Mouse (Mus musculus) embryonic facial prominence, embryonic 13.5 days (tissue): ENCODE results near the gene Akap3. TPM values are rescaled to one million over a fixed set of nuclear protein-coding genes. Genes with fewer than 3 reads are reported as not detected.

Experiments used
- ATAC-seq: fragments of 200-750 bp; cut with Nextera tagmentation; 2 replicates; pipeline ENCODE4 v1.8.0; 2017; ENCODE audit warnings: low read depth; ENCODE audit not compliant: insufficient number of reproducible peaks, insufficient read depth, low FRiP score, low TSS enrichment
- H3K27ac ChIP-seq: fragments of 300-500 bp; sonication (generic); 2 replicates; pipeline ENCODE4 v1.5.1; 2015; ENCODE audit warnings: moderate library complexity, mild to moderate bottlenecking, inconsistent platforms
- H3K27me3 ChIP-seq: fragments of 300-500 bp; sonication (generic); 2 replicates; pipeline ENCODE4 v1.6.1; 2015; ENCODE audit warnings: mild to moderate bottlenecking, inconsistent platforms
- H3K36me3 ChIP-seq: fragments of 300-500 bp; sonication (generic); 2 replicates; pipeline ENCODE4 v1.6.1; 2015; ENCODE audit warnings: mild to moderate bottlenecking, inconsistent platforms
- H3K4me1 ChIP-seq: fragments of 300-500 bp; sonication (generic); 2 replicates; pipeline ENCODE4 v1.6.1; 2015; ENCODE audit warnings: inconsistent platforms
- H3K4me2 ChIP-seq: fragments of 300-500 bp; sonication (generic); 2 replicates; pipeline ENCODE4 v1.6.1; 2015; ENCODE audit warnings: moderate library complexity, mild to moderate bottlenecking, inconsistent platforms
- H3K4me3 ChIP-seq: fragments of 300-500 bp; sonication (generic); 2 replicates; pipeline ENCODE4 v1.5.1; 2015; ENCODE audit warnings: mild to moderate bottlenecking, inconsistent platforms
- H3K9ac ChIP-seq: fragments of 300-500 bp; sonication (generic); 2 replicates; pipeline ENCODE4 v1.6.1; 2015; ENCODE audit warnings: mild to moderate bottlenecking, inconsistent platforms
- H3K9me3 ChIP-seq: fragments of 300-500 bp; sonication (generic); 2 replicates; pipeline ENCODE4 v1.6.1; 2016; ENCODE audit warnings: inconsistent platforms
- WGBS: fragments of 180-500 bp; shearing (Covaris S2); methylation state at CpG from one replicate; pipeline ENCODE4 v1.1.7; 2015; ENCODE audit warnings: mixed read lengths; 5-methylcytosine and 5-hydroxymethylcytosine counted together
- polyA plus RNA-seq: library from polyadenylated mRNA; unstranded; fragments of >200 nt; fragmentation: Nextera tagmentation; extraction: Ambion mirVana; gene quantifications from 2 replicates; pipeline ENCODE4 v1.2.1, GENCODE M21; 2015

The Akap3 gene
- polyA plus RNA-seq, 1 experiment from 2014 or later, result not detected

DNA sequence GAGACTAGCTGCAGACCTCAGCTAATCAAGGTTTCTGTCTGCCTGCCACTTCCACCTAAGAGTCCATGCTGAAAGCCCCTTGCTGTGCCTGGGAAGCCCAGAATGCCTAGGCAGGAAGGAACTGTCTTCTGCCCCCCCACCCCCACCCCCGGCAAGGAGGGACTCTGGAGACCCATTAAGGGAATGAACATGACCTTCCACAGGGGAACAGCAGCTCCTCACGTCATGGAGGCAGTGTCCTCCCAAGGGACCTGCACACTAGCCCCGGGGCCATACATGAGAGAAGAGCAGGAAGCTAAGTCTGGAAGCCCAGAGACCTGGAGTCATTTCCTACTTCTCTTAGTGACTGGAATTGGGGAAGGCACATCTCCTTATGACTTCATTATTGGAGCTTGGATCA lies 55.0 kb downstream of the Akap3 start:
- Histone ChIP-seq H3K27me3 (no peaks in the 10 kb centered on the region; the same call in 1 of the 2 replicates), H3K4me1 (no peaks in the 10 kb centered on the region), H3K4me2 (no peak overlapping the region), H3K27ac (no peak overlapping the region), H3K9ac (no peak overlapping the region), H3K9me3 (no peaks in the 10 kb centered on the region), H3K4me3 (no peak overlapping the region), H3K36me3 (no peaks in the 10 kb centered on the region)
- 55% methylated on average over 3 of the region's 3 CpGs for WGBS
- no peak for ATAC-seq

DNA sequence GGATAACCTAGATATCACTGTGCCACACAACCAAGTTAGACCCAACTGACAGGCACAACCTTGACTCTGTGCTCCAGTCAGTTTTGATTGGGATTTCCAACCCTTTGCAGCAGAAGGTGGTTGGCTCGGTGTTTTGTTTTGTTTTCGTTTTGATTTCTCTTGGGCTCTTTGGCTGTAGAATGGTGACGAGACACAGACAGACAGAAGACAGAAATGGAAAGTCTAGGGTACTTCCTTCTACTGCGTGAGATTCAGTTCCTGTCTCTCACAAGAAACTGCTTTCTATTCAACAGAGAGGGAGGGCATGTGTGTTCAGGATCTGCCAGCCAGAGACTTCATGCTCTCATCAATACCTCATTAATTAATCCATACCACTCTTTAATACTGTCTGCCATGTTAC lies 57.8 kb downstream of the Akap3 start:
- H3K36me3 ChIP-seq, result no peaks in the 10 kb centered on the region
- H3K4me1 ChIP-seq, result no peaks in the 10 kb centered on the region
- H3K9ac ChIP-seq, result no peak overlapping the region
- no peaks in the 10 kb centered on the region for H3K9me3 ChIP-seq
- 78% methylated on average over 4 of the region's 4 CpGs for WGBS
- H3K27me3 ChIP-seq, result no peaks in the 10 kb centered on the region; the same call in 1 of the 2 replicates
- H3K27ac ChIP-seq, result no peak overlapping the region
- no peak overlapping the region for H3K4me2 ChIP-seq
- ATAC-seq, result no peak
- H3K4me3 ChIP-seq, result no peak overlapping the region

DNA sequence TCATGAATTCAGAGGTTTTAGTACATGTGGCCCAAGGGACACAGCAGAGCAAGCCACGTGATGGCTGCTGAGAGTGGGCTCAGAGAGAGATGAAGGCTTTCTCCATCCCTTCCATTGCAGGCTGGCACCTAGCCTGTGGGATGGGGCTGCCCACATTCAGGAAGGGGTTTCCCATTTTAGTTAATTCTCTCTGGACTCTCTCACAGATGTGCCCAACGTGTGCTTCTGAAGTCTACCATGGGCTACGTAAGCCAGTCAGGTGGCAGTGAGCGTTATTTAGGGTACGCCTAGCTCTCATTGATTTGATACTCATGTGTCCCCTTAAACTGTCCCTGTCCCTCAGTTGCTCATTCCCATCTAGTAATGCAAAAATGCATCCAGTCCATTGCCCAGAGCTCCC lies 62.0 kb downstream of the Akap3 start:
- no peak for ATAC-seq
- peak overlapping the region; percentile 36; the same call in 1 of the 2 replicates for H3K9ac ChIP-seq
- H3K9me3 ChIP-seq, result no peaks in the 10 kb centered on the region
- H3K4me1 ChIP-seq, result no peaks in the 10 kb centered on the region
- 78% methylated on average over 5 of the region's 5 CpGs for WGBS
- no peaks in the 10 kb centered on the region for H3K36me3 ChIP-seq
- H3K27me3 ChIP-seq, result no peaks in the 10 kb centered on the region
- H3K4me2 ChIP-seq, result no peak overlapping the region
- no peak overlapping the region for H3K27ac ChIP-seq
- H3K4me3 ChIP-seq, result no peak overlapping the region

DNA sequence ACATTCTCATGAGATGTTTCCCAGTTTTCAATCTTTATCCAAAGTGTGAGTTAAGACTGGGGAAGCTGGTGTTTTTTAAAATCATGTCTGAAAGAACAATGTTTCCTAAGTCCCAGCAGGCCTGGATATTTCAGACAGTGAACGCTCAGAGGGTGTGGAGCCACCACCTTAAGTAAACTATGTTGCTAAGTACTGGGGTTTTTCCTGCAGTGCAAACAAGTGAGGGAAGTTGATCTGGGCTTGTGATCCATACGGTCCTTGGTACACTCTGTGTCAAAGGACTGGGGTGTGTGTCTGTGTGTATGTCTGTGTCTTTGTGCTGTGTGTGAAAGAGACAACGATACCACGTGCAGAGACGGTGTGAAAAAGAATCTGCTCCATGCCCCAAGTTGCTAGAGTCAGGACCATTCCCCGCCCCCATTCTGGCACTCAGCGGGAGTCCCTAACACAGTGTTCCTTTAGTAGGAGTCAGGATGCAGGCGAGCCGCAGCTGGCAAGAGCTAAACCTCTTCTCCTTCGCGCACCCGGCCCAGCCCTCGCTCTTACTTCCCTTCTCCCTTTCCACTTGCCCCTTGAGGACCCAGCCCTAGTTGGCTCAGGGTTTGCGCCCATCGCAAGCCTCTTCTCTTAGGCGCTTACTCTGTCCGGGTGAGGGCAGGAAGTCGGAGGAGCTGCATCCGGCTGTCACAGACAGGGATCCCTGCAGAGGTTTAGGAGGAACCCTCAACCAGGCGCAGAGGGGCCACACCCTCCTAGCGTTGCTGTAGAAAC lies 68.4 kb downstream of the Akap3 start, which contains the start of gene Dyrk4:
Gene Dyrk4 (minus strand): TSS at position 729 of the 771 bp plus-strand sequence.
- Histone ChIP-seq H3K9ac (peak within 1 kb of the TSS; percentile 53), H3K27me3 (no peaks in the 10 kb centered on the region), H3K36me3 (peaks cover 37% of the 10 kb centered on the region), H3K4me3 (peak within 1 kb of the TSS; percentile 8), H3K4me2 (peak within 1 kb of the TSS; percentile 39), H3K4me1 (0 out of 2 replicates have a peak, but pooled peaks cover 3% of the 10 kb centered on the region), H3K27ac (no peak within 1 kb of the TSS), H3K9me3 (no peaks in the 10 kb centered on the region)
- WGBS, result 16% methylated on average over 21 of the region's 21 CpGs
- 0 out of 2 replicates have a peak, but pooled peaks have one; percentile 26 for ATAC-seq

Other genes starting within 250 kb of the Akap3 start
- gene Kcna1, start 206.7 kb upstream of the Akap3 start, polyA plus RNA-seq, result 4.3 TPM in 2 replicates
- gene Kcna6, start 112.4 kb upstream of the Akap3 start, polyA plus RNA-seq, result 8.2 and 9.8 TPM in 2 replicates
- gene Ndufa9, start 4.0 kb upstream of the Akap3 start, polyA plus RNA-seq, result 171 and 187 TPM in 2 replicates
- gene Dyrk4, start 68.7 kb downstream of the Akap3 start, polyA plus RNA-seq, result 0.10 and 0.36 TPM in 2 replicates
- 52.7 and 60.5 TPM in 2 replicates for gene Rad51ap1, start 86.5 kb downstream of the Akap3 start, polyA plus RNA-seq
- 17.2 and 17.8 TPM in 2 replicates for gene D6Wsu163e, start 86.9 kb downstream of the Akap3 start, polyA plus RNA-seq
- 0.07 and 0.08 TPM in 2 replicates for gene Fgf6, start 162.5 kb downstream of the Akap3 start, polyA plus RNA-seq
- gene Fgf23, start 219.8 kb downstream of the Akap3 start, polyA plus RNA-seq, result 0.23 and 0.30 TPM in 2 replicates